Mouse (Mus musculus) stomach, embryonic 16.5 days (tissue): ENCODE results near the gene Rps16. TPM values are rescaled to one million over a fixed set of nuclear protein-coding genes. Genes with fewer than 3 reads are reported as not detected.

ENCODE experiments used
- ATAC-seq: fragments of 200-750 bp; cut with Nextera tagmentation; 2 replicates; pipeline ENCODE4 v1.8.0; 2017; ENCODE audit warnings: moderate number of reproducible peaks, moderate TSS enrichment; ENCODE audit not compliant: insufficient read depth, low FRiP score
- H3K27ac ChIP-seq: fragments of 300-500 bp; sonication (generic); 2 replicates; pipeline ENCODE4 v1.5.1; 2014; ENCODE audit warnings: low read length
- H3K27me3 ChIP-seq: fragments of 300-500 bp; sonication (generic); 2 replicates; pipeline ENCODE4 v1.6.1; 2014; ENCODE audit warnings: low read length, control low read depth, mixed read lengths; ENCODE audit not compliant: control insufficient read depth, insufficient read depth
- H3K36me3 ChIP-seq: fragments of 300-500 bp; sonication (generic); 2 replicates; pipeline ENCODE4 v1.6.1; 2014; ENCODE audit warnings: low read length; ENCODE audit not compliant: control insufficient read depth, insufficient read depth
- H3K4me1 ChIP-seq: fragments of 300-500 bp; sonication (generic); 2 replicates; pipeline ENCODE4 v1.6.1; 2014; ENCODE audit warnings: low read length, control low read depth, mixed read lengths; ENCODE audit not compliant: control insufficient read depth, insufficient read depth
- H3K4me2 ChIP-seq: fragments of 300-500 bp; sonication (generic); 2 replicates; pipeline ENCODE4 v1.6.1; 2014; ENCODE audit warnings: low read depth, low read length, mixed read lengths
- H3K4me3 ChIP-seq: fragments of 300-500 bp; sonication (generic); replicated peaks from 2 replicates; pipeline ENCODE4 v1.5.1; 2014; ENCODE audit warnings: mild to moderate bottlenecking, low read length
- H3K9ac ChIP-seq: fragments of 300-500 bp; sonication (generic); 2 replicates; pipeline ENCODE4 v1.6.1; 2014; ENCODE audit warnings: low read length
- H3K9me3 ChIP-seq: fragments of 300-500 bp; sonication (generic); replicated peaks from 2 replicates; pipeline ENCODE4 v1.6.1; 2016; ENCODE audit warnings: low read length, control low read depth; ENCODE audit not compliant: control insufficient read depth
- WGBS: fragments of 180-500 bp; shearing (Covaris S2); extraction: QIAGEN DNeasy Blood & Tissue Kit; methylation state at CpG from one replicate; pipeline ENCODE4 v1.1.7; 2014; 5-methylcytosine and 5-hydroxymethylcytosine counted together
- polyA plus RNA-seq: library from polyadenylated mRNA; unstranded; fragments of >200 nt; fragmentation: Nextera tagmentation; extraction: Ambion mirVana; gene quantifications from 2 replicates; pipeline ENCODE4 v1.2.1, GENCODE M21; 2015

Gene Rps16
- polyA plus RNA-seq, 1 experiment from 2014 or later, result 962 TPM

DNA sequence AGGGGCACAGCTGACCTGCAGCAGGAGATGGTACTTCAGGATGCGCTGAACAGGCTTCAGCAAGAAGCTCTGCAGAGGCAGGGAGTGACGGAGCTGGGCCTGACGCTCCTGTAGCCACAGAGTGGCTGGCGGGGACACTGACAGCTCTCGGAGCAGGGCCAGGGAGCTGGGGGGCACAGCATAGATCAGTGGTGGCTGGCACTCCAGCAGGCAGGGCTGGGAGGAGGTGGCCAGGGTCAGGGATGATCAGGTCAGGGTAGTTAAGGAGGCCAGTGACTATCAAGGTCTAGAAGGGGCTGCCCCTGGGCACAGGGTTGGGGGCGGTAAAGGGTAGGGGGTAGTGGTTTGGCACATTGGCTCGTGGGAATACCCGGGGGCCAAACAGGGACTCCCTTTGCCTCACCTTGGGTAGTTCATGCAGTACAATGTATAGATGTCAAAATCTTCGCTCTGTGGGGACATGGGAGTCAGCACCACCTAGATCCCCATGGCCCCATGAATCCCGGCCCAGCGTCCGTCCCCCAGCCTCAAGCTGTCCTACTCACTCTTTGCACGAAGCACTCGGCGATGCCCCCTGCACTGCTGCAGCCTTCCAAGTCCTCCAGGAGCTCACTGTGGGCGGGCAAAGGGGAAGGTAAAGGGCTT, 17.9 kb downstream of the Rps16 start:
- no peak overlapping the region for H3K4me2 ChIP-seq
- H3K9me3 ChIP-seq, result no peaks in the 10 kb centered on the region
- ATAC-seq, result no peak
- no peak overlapping the region for H3K9ac ChIP-seq
- WGBS, result 92% methylated on average over 16 of the region's 16 CpGs
- H3K36me3 ChIP-seq, result peaks cover 23% of the 10 kb centered on the region
- H3K27me3 ChIP-seq, result no peaks in the 10 kb centered on the region
- H3K4me1 ChIP-seq, result peaks cover 18% of the 10 kb centered on the region
- no peak overlapping the region for H3K4me3 ChIP-seq
- H3K27ac ChIP-seq, result no peak overlapping the region

DNA sequence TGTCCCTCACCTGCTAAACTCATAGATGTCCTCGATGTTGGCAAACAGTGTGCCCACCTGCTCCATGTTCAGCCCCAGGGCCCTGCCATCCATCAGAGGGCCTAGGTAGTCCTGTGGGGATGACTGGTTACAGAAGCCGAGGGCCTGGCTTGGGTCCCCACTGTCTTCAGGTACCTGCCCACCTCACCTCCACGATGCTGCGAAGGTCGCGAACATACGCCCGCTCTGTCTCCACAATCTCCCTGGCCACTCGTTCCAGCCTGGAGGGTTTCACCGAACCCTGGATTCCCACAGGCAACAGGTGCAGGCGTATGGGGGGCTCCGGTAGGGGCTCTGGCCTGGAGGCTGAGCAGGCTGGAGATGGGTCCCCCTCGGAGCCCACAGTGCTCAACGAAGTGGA, 19.6 kb downstream of the Rps16 start:
- Histone ChIP-seq H3K27me3 (no peaks in the 10 kb centered on the region), H3K4me1 (peaks cover 18% of the 10 kb centered on the region), H3K4me3 (peak overlapping the region; percentile 82), H3K27ac (no peak overlapping the region), H3K36me3 (peaks cover 23% of the 10 kb centered on the region), H3K9ac (peak overlapping the region; percentile 94), H3K9me3 (no peaks in the 10 kb centered on the region), H3K4me2 (peak overlapping the region; percentile 80)
- 93% methylated on average over 14 of the region's 14 CpGs for WGBS
- no peak for ATAC-seq

DNA sequence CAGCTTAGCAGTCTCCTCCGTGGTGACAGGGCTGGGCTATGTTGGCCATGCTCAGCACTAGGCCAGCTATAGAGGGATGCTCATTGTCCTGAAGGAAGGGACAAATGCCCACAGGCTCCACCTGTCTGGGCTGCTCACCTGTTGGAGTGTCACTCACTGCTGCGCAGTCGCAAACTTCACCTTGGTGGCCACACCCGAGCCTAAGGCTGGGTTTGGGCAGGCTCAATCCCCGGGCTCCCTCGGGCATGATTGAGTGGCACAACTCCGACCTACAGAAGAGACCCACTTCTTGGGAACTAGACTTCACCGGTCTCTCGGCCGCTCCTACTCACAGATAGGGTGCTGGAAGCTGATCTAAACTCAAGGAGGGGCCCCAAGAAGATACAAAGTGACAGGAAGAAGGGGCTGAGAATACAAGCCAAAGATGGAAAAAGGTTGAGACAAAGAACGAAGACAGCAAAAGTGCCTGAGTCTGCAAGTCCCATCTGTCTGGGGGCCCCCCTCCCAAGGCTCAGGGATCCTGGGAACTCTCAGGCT, 20.6 kb downstream of the Rps16 start:
- H3K4me1 ChIP-seq, result peaks cover 18% of the 10 kb centered on the region

GRCm38 (mm10) chr7:28371514-28371989, 21.1 kb downstream of the Rps16 start:
- peak overlapping the region; percentile 97 for H3K27ac ChIP-seq

More for the DNA sequence above, 20.6 kb downstream of the Rps16 start:
- H3K36me3 ChIP-seq, result peaks cover 20% of the 10 kb centered on the region
- no peak for ATAC-seq
- peak overlapping the region; percentile 97 for H3K27ac ChIP-seq
- WGBS, result 3% methylated on average over 11 of the region's 11 CpGs
- peak overlapping the region; percentile 82 for H3K4me3 ChIP-seq
- H3K9ac ChIP-seq, result peak overlapping the region; percentile 94
- H3K4me2 ChIP-seq, result peak overlapping the region; percentile 80
- no peaks in the 10 kb centered on the region for H3K27me3 ChIP-seq
- H3K9me3 ChIP-seq, result no peaks in the 10 kb centered on the region

GRCm38 (mm10) chr7:28372251-28373108, 22.0 kb downstream of the Rps16 start, which contains the start of gene Plekhg2:
Gene Plekhg2 (minus strand): TSS chr7:28372599.
- Histone ChIP-seq H3K4me2 (peak within 1 kb of the TSS; percentile 80), H3K36me3 (peaks cover 17% of the 10 kb centered on the region), H3K4me3 (peak within 1 kb of the TSS; percentile 82), H3K27ac (peak within 1 kb of the TSS; percentile 97), H3K9ac (peak within 1 kb of the TSS; percentile 94), H3K27me3 (no peaks in the 10 kb centered on the region), H3K4me1 (peaks cover 24% of the 10 kb centered on the region), H3K9me3 (no peaks in the 10 kb centered on the region)
- under 1% methylated on average over 61 of the region's 66 CpGs for WGBS
- ATAC-seq, result peak; percentile 91

More at GRCm38 (mm10) chr7:28371514-28371989, 21.1 kb downstream of the Rps16 start:
- ATAC-seq, result peak; percentile 1; the same call in 1 of the 2 replicates
- peak overlapping the region; percentile 94 for H3K9ac ChIP-seq
- WGBS, result under 1% methylated on average over 42 of the region's 43 CpGs
- peaks cover 18% of the 10 kb centered on the region for H3K4me1 ChIP-seq
- no peaks in the 10 kb centered on the region for H3K27me3 ChIP-seq
- no peaks in the 10 kb centered on the region for H3K9me3 ChIP-seq
- peak overlapping the region; percentile 80 for H3K4me2 ChIP-seq
- H3K36me3 ChIP-seq, result peaks cover 18% of the 10 kb centered on the region
- H3K4me3 ChIP-seq, result peak overlapping the region; percentile 82

DNA sequence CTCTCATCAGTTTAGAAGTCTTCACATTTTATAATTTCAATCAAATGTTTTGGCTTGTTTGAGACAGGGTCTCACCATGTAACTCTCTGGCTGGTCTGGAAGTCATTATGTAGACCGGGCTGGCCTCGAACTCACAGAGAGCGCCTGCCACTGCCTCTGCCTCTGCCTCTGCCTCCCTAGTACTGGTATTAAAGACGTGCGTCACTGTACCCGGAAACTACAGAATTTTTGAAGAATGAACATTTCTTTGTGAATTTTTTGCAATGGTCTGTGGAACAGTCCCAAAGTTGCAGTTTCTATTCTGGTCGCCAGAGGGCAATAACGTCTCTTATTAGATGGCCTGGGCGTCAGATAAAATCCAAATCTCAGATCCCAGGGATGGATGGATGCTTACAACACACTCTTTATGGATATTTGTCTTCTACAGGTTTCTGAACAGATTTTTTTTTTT, 22.7 kb downstream of the Rps16 start:
- H3K27ac ChIP-seq, result peak overlapping the region; percentile 97
- peaks cover 17% of the 10 kb centered on the region for H3K36me3 ChIP-seq
- H3K4me2 ChIP-seq, result peak overlapping the region; percentile 55
- H3K4me1 ChIP-seq, result peaks cover 31% of the 10 kb centered on the region
- H3K27me3 ChIP-seq, result no peaks in the 10 kb centered on the region
- 0 out of 2 replicates have a peak, but pooled peaks have one; percentile 0 for ATAC-seq
- H3K9ac ChIP-seq, result peak overlapping the region; percentile 60
- peak overlapping the region; percentile 82 for H3K4me3 ChIP-seq
- H3K9me3 ChIP-seq, result no peaks in the 10 kb centered on the region
- WGBS, result under 1% methylated on average over 9 of the region's 9 CpGs

GRCm38 (mm10) chr7:28373891-28374495, 23.5 kb downstream of the Rps16 start:
- peaks cover 33% of the 10 kb centered on the region for H3K4me1 ChIP-seq
- 77% methylated on average over 7 of the region's 7 CpGs for WGBS
- no peak for ATAC-seq
- no peak overlapping the region for H3K4me2 ChIP-seq
- H3K9ac ChIP-seq, result no peak overlapping the region
- no peaks in the 10 kb centered on the region for H3K9me3 ChIP-seq
- peak overlapping the region; percentile 100 for H3K27ac ChIP-seq
- no peak overlapping the region for H3K4me3 ChIP-seq
- H3K36me3 ChIP-seq, result peaks cover 8% of the 10 kb centered on the region; the same call in 1 of the 2 replicates
- H3K27me3 ChIP-seq, result no peaks in the 10 kb centered on the region

GRCm38 (mm10) chr7:28374647-28375046, 24.2 kb downstream of the Rps16 start:
- H3K4me2 ChIP-seq, result peak overlapping the region; percentile 97
- peaks cover 35% of the 10 kb centered on the region for H3K4me1 ChIP-seq
- H3K9ac ChIP-seq, result peak overlapping the region; percentile 70
- no peak for ATAC-seq
- H3K4me3 ChIP-seq, result peak overlapping the region; percentile 89
- H3K36me3 ChIP-seq, result peaks cover 6% of the 10 kb centered on the region; the same call in 1 of the 2 replicates
- WGBS, result 68% methylated on average over 10 of the region's 10 CpGs
- peak overlapping the region; percentile 100 for H3K27ac ChIP-seq
- H3K9me3 ChIP-seq, result no peaks in the 10 kb centered on the region
- no peaks in the 10 kb centered on the region for H3K27me3 ChIP-seq
